Mouse (Mus musculus) heart, postnatal 0 days (tissue): ENCODE data around the gene Spindoc.

Experiments used
- CTCF ChIP-seq: IDR thresholded peaks from 2 replicates; pipeline ENCODE4 v1.5.1; 2016; ENCODE audit warnings: antibody characterized with exemption, control low read depth, low read depth
- EP300 ChIP-seq: IDR thresholded peaks from 2 replicates; pipeline ENCODE4 v1.6.1; 2016; ENCODE audit warnings: antibody characterized with exemption, low read depth

- TF ChIP-seq CTCF, result no peak
- no peak for TF ChIP-seq EP300
Measured at GRCm38 (mm10) chr19:7341512-7342397, 41.0 kb downstream of the Spindoc start, which contains the start of gene Mark2.
